Mouse (Mus musculus) cerebellum, adult 2 months (tissue): ENCODE measurements at regions not wholly inside any gene's neighbourhood (a gene's known extent, or its start where the extent isn't known, plus 50 kb on each side); places are given as distances from the start of the nearest gene placed in this dataset.

Source experiments
- CTCF ChIP-seq: fragments of 200-500 bp; IDR thresholded peaks from 2 replicates; pipeline ENCODE4 v1.5.1; 2011; ENCODE audit warnings: low read depth, mild to moderate bottlenecking, control low read depth, low read length, moderate library complexity, borderline replicate concordance; ENCODE audit not compliant: insufficient read depth
- POLR2A ChIP-seq: fragments of 200-500 bp; IDR thresholded peaks from 2 replicates; pipeline ENCODE4 v1.6.1; 2011; ENCODE audit warnings: low read length, control low read depth, borderline replicate concordance; ENCODE audit not compliant: insufficient read depth

- TF ChIP-seq CTCF (no peak), POLR2A (no peak)
Observed at GRCm38 (mm10) chr2:17837541-17838380, 106.5 kb upstream of the Nebl start.
